In the genomic region with DNA sequence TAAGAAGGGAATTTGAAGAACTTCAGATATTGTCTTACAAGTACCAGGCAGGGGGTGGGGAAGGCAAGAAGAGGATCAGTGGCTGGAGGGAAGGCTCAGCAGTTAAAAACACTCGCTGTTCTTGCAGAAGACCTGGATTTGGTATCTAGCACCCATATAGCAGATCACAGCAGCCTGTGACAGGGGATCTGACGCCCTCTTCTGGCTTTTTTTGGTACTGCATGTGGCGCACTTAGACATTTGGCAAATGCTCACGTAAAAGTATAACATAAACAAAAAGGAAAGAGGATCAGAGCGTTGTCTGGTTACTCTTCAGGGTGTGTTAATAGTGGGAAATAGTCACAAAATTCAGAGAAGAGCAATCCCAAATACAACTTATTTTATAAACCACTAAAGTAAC, we compare ENCODE assay signal across 11 mouse cellular contexts.
DNase-seq lines count a peak whose midpoint lies in the region; ATAC-seq and TF ChIP-seq lines count a peak whose summit lies in the region.
"Had no signal": no experiment of that assay in that cellular context is flagged by ENCODE, and none has a peak within 500 bp of the region (broad histone marks: within the 10 kb centered on the region; RNA-seq: fewer than 3 reads in every experiment).

No protein-coding gene starts in this region.

- no peak overlapping the region for H3K4me2 ChIP-seq in liver, embryonic 11.5 days

- TF ChIP-seq POLR2A in liver, adult 2 months (IDR thresholded peaks at IDR 0.05; ENCODE audit: extremely low read depth, insufficient read depth, low read length) = no peak
- TF ChIP-seq POLR2A in brain, embryonic 14.5 days (IDR thresholded peaks at IDR 0.05; ENCODE audit: borderline replicate concordance, extremely low read depth, insufficient read depth, insufficient read length, poor library complexity, severe bottlenecking) = no peak

- no peak overlapping the region for H3K4me3 ChIP-seq in liver, adult 2 months (ENCODE audit: insufficient read depth, low read depth, low read length)
- H3K4me3 ChIP-seq in liver, embryonic 11.5 days (ENCODE audit: low read depth, low read length) = no peak overlapping the region
- H3K4me3 ChIP-seq in E14TG2a.4 (replicated peaks; ENCODE audit: low read length) = no peak overlapping the region

- ATAC-seq in liver, embryonic 11.5 days (replicated peaks; ENCODE audit: low FRiP score) = no peak
- ATAC-seq in megakaryocyte-erythroid progenitor cell, adult 5-6 weeks (replicated peaks; ENCODE audit: low FRiP score, low TSS enrichment, poor library complexity, severe bottlenecking) = no peak
- ATAC-seq: inflammation-experienced regulatory T-cells, adult 6 months had no signal

- peak; percentile 6 for DNase-seq in adrenal gland, postnatal 14 days
- DNase-seq in adrenal gland, adult (ENCODE audit: inconsistent age in 2 of 2, low spot score in 1 of 2) = no peak
- DNase-seq in liver, adult 2 months (ENCODE audit: extremely low read depth, low read depth, low spot score) = no peak
- no peak for DNase-seq in liver, embryonic 11.5 days (ENCODE audit: low spot score)
- no peak for DNase-seq in brain, embryonic 14.5 days (ENCODE audit: low read depth)
- no peak for DNase-seq in urinary bladder, adult 2 months (ENCODE audit: low spot score)
- DNase-seq: cerebellum, adult 2 months; heart, adult 11 months had no signal

- TF ChIP-seq CTCF in liver, adult 2 months (IDR thresholded peaks at IDR 0.05; ENCODE audit: low read depth, low read length) = peak; percentile 46; the same call in 1 of the 2 replicates
- peak; percentile 98 for TF ChIP-seq CTCF in E14TG2a.4 (conservative IDR thresholded peaks at IDR 0.05; ENCODE audit: low read length)
- peak; percentile 50; the same call in 1 of the 2 replicates for TF ChIP-seq CTCF in brain, embryonic 14.5 days (IDR thresholded peaks at IDR 0.05; ENCODE audit: borderline replicate concordance, extremely low read depth, insufficient read depth, insufficient read length)

- WGBS in liver, adult 2 months = 76% methylated on average over 5 of the region's 5 CpGs
- 68% methylated on average over 5 of the region's 5 CpGs for WGBS in liver, embryonic 11.5 days

- no peaks in the 10 kb centered on the region for H3K27me3 ChIP-seq in liver, adult 2 months (ENCODE audit: control insufficient read depth, insufficient read depth, low read length)
- H3K27me3 ChIP-seq in liver, embryonic 11.5 days (replicated peaks; ENCODE audit: control insufficient read depth, insufficient read depth, low read length) = no peaks in the 10 kb centered on the region
- H3K27me3 ChIP-seq in E14TG2a.4 (ENCODE audit: insufficient read depth, low read length) = peaks cover 9% of the 10 kb centered on the region

- no peak overlapping the region for H3K27ac ChIP-seq in liver, adult 2 months (replicated peaks; ENCODE audit: insufficient read depth, low read depth, low read length)
- no peak overlapping the region for H3K27ac ChIP-seq in liver, embryonic 11.5 days (ENCODE audit: low read depth, low read length)

- H3K79me2 ChIP-seq in liver, adult 2 months (ENCODE audit: control insufficient read depth, insufficient read depth, low read length) = no peaks in the 10 kb centered on the region

- H3K9ac ChIP-seq in liver, adult 2 months (ENCODE audit: low read depth, low read length) = no peak overlapping the region
- no peak overlapping the region for H3K9ac ChIP-seq in liver, embryonic 11.5 days (ENCODE audit: low read depth, low read length)

- H3K9me3 ChIP-seq in liver, embryonic 11.5 days (ENCODE audit: control insufficient read depth, low read length) = no peaks in the 10 kb centered on the region
- no peaks in the 10 kb centered on the region for H3K9me3 ChIP-seq in E14TG2a.4 (ENCODE audit: low read length)

- H3K4me1 ChIP-seq in liver, adult 2 months (ENCODE audit: control insufficient read depth, insufficient read depth, low read length) = no peaks in the 10 kb centered on the region
- no peaks in the 10 kb centered on the region for H3K4me1 ChIP-seq in liver, embryonic 11.5 days (replicated peaks; ENCODE audit: control insufficient read depth, insufficient read depth, low read length)
- H3K4me1 ChIP-seq in E14TG2a.4 (replicated peaks; ENCODE audit: low read depth, low read length) = peaks cover 26% of the 10 kb centered on the region

- H3K36me3 ChIP-seq in liver, adult 2 months (ENCODE audit: control insufficient read depth, insufficient read depth, low read length) = no peaks in the 10 kb centered on the region
- no peaks in the 10 kb centered on the region for H3K36me3 ChIP-seq in liver, embryonic 11.5 days (ENCODE audit: control insufficient read depth, insufficient read depth, low read length)
- no peaks in the 10 kb centered on the region for H3K36me3 ChIP-seq in E14TG2a.4 (ENCODE audit: insufficient read depth, low read length)

Comparison
In these comparisons a context has a peak if more than half of its experiments do, and no peak if none do; other contexts are left out.
1. CTCF ChIP-seq: peak in every context shown above with its lines; median percentile 98 in E14TG2a.4; 50 in brain, embryonic 14.5 days; 46 in liver, adult 2 months.